Mouse (Mus musculus) brain, embryonic 14.5 days (tissue): ENCODE data around the gene Adamtsl2.

Experiments used
- CTCF ChIP-seq: fragments of 200-500 bp; IDR thresholded peaks from 2 replicates; pipeline ENCODE4 v1.5.1; 2012; ENCODE audit warnings: inconsistent platforms, mild to moderate bottlenecking, moderate library complexity, borderline replicate concordance; ENCODE audit not compliant: insufficient read depth, insufficient read length; ENCODE audit errors: extremely low read depth
- POLR2A ChIP-seq: fragments of 200-500 bp; IDR thresholded peaks from 2 replicates; pipeline ENCODE4 v1.6.1; 2012; ENCODE audit warnings: mild to moderate bottlenecking, inconsistent platforms, borderline replicate concordance; ENCODE audit not compliant: poor library complexity, insufficient read depth, insufficient read length, severe bottlenecking; ENCODE audit errors: extremely low read depth

GRCm38 (mm10) chr2:27058251-27058650 is 20.9 kb upstream of the Adamtsl2 start:
- TF ChIP-seq CTCF = no peak
- TF ChIP-seq POLR2A = no peak
